Mouse (Mus musculus): Measurements from ENCODE around the gene Hoxb9.

Gene Hoxb9

DNA sequence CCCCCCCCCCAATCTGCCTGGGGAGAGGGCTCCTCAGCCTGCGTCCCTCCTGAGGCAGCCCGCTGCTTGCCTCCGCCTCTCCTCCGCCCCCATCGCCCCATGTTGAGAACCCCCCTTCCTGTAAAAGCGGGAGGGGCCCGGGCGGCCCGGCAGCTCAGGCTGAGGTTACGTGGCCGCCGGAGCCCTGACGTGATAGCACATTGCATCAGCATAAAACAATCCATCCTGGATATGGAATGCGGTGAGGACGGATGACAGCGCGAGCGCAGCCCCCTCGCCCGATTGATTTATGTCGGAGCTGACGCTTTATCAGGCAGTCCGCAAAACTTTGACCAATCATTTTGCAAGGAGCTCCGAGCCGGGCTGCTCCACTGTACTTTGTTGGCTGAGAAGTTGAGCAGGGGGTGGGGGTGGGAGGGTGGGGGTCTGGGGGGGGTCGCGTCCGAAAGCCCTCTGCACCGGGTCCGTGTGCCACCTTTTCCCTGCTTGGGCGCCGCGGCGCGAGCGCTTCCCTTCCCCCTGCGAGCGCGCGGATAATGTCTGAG, at the start of gene Hoxb9:
Hoxb9 (plus strand) TSS at position 462 of the 545 bp plus-strand sequence.
- DNase-seq: no peak

DNA sequence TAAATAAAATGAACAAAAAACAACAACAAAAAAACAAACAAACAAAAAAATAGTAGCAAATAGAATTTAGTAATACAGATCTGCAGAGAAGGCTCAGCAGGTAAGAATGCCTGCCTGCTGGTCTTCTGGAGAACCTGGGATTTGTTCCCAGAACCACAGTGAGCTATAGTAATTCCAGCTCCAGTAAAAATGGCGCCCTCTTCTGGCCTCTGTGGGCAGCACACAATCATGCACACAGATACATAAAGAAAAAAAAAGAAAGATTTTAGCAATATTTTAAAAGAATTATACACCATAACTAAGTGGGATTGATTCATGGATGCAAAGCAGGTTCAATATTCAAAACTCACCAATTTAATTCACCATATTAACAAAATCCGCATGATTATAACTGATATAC, 47.4 kb upstream of the Hoxb9 start:
- DNase-seq: no peak

DNA sequence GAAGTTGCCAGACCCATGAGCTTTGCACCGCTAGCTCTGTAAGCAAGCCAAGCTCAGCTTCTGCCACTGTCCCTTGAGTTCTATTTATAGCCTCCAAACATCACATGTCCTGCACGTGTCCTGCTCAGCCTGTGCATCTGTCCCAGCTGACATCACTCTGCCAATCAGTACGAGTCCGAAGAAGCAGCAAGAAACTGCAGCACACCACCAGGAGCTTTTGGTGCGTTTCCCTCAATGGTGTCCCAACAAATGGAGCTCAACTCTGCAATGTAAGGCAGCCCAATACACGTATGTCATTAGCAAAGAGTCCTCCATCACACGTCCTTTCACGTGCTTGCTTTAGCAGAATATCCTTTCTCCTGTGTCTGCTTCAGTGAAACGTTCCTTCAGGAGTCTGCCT, 43.6 kb upstream of the Hoxb9 start:
- no peak for DNase-seq

DNA sequence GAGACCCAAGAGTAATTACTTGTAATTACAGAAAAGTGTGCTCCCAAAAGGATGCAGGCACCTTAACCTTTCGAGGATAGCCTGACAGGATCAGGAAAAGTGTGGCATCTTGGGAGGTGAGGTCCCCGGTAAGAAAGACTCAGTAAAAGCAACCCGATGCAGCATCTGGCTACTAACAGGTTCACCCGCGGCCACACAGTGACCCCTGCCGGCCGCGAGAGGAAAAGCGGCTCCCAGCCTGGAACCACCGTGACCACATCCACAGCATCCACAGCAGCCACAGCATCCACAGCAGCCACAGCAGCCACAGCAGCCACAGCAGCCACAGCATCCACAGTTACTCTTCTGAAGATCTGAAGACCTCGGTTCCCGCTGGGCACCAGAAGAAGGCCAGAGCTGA, 36.4 kb upstream of the Hoxb9 start:
- DNase-seq: peak in 1 of 2 experiments; percentile 16

DNA sequence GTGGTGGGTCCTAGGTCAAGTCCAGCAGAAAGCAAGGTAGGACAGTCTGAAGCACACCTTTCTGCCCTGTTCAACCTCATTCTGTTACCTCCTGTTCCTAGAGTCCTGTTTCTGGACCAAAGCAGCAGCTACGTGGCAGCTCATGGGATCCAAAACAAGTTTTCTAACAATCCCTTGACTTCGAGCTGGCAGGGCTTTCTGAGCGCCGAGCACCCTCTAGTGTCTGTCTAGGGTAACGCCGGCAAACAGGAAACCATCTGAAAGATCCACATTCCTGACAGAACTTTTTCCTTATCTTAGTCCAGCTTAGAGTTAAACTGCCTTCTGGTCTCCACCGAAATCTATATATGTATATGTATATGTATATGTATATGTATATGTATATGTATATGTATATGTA, 31.0 kb upstream of the Hoxb9 start:
- DNase-seq: peak; percentile 12 to 20

DNA sequence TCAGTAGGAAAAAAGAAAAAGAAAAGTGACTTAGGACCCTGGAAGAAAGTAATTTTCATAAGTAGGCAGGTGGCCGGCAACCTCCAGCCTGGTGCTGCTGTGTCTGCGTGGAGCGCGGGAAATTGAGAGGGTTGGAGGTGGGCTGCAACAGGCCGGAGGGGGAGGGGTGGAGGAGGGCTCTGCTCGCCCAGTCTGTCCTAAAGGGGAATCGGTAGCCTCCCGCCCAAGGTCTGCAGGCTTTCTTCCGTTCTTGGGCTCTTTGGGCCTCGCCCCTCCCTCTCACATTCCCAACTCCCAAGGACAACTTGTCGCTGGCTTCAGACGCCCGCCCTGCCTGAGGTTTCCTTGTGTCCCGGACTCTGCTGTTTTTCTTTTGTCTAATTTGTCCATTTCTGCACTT, 20.4 kb upstream of the Hoxb9 start:
- DNase-seq: no peak

DNA sequence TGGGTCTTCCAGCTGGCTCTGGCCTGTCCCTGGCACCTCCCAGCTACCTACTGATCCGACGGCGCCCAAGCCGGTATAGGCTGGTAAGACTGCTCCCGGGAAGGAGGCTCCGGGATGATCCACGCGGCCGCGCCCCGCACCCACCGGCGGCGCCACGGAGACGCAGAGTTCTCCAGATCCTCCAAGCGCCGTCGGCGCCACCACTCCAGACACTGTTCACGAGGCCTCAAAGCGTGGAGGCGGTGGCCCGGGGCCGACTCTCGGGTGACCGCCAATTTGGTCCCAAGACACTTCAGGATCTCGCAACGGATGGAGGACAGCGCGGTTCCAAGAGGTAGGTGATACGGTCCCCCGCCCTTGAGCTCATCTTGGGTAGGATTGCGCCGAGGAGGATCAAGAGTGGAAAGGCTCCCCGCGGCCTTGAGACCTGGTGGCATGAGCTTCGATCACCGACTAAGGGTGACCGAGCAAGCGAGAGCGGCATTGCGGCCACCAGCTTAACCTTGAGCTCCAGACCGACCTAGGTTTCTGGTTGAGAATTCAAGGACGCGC, 19.7 kb upstream of the Hoxb9 start:
- DNase-seq: no peak

DNA sequence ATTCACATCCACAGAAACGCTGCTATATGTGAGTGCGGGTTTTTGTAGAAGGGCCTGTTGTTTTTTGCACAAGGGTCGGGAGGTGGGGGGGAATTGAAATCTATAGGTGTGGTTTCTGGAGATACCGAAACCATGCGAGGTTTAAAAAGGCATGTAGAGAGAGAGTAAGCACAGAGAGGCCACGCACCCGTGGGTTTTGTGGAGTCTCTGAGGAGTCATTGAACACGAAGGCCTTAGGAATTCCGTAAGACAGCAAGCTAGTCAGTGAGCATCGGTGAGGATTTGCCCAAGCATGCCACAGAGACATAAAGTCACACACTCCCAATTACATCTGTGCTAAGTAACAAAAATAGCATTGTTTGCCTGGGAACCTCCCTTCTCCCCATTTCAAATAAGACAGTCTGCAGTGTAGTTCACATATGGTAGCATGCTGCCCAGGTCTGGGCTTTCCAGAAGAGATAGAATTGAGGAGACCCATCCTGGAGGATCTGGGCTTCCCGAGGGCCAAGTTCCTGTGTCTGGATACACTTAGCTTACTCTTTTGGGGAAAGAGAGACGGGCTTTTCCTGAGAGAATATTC, 18.6 kb upstream of the Hoxb9 start:
- DNase-seq: no peak

DNA sequence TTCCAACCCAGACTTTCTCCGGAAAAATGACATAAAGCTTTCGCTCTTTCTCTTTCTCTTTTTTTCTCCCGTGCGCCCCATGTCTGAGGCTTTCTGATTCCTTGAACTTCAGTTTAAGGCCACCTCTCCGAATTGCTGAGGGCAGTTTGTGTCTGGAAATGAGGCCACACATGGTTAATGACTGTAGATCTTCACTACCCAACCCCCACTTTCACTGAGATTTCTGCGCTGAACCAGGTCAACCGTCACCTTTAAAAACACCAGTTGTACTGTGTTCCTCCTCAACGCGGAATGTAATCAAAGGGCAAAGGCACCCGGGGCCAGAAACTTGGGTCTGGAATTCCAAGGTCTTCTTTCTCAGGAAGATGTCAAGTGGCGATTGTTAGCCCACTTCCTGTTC, 17.0 kb upstream of the Hoxb9 start:
- no peak for DNase-seq

DNA sequence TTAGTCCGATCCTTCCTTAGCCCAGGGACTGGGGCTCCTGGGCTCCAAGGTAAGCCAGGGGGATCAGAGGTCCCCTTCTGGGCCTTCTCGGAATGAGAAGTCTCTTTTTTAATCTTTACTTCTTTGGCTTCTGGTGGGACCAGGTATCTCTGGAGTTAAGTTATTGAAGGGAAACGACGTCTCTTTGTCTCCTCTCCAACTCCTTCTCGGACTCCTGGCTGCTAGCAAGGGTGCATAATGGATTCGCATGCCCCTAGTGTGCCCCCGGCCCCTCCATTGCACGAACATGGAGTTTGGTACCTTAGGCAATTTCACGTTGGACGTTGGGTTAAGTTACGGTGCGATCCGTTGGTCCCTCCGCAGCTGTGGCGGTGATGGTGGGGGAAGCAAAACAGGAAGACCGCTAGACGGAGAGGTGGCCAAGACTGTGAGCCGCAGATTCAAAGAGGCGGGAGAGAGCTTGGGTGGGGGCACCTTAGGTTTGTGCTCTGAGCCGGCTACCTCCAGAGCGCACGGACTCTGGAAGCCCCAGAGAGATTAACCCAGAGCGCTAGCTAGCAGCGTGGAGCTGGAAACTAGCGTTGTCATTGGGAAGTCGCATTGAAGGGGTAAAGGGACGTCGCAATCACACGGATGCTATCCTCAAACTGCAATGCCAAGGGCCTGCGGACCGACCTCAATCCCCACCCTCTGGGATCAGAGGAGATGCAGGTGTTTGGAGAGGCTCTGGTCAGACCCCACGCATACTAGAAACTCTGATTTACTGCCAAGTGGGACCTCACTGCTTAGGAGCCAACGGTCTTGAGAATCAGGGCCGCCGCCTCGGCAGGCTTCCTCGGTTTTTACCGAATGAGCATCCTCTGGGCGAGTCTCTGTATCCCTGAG, 15.9 kb upstream of the Hoxb9 start:
- no peak for DNase-seq

DNA sequence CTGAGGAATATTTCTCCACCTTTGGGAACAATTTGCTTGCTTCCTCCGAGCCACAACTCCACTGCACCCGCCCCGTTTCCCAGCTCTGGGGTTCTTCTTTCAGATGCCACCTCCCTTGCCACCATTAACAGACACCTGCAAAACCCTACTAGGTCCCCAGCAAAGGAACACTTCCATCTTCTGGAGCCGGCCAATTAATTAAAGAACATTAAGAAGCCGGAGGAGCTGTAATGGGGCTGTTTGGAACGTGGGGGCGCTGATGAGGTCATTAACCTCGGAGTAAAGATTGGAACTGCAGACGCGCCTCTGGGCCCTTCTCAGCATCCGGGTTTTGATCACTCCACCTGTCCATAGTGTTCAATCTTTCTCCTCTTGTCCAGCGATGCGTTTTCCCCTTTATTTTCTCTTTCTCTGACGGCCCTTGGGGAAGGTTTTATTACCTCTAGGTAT, 15.2 kb upstream of the Hoxb9 start:
- no peak for DNase-seq

DNA sequence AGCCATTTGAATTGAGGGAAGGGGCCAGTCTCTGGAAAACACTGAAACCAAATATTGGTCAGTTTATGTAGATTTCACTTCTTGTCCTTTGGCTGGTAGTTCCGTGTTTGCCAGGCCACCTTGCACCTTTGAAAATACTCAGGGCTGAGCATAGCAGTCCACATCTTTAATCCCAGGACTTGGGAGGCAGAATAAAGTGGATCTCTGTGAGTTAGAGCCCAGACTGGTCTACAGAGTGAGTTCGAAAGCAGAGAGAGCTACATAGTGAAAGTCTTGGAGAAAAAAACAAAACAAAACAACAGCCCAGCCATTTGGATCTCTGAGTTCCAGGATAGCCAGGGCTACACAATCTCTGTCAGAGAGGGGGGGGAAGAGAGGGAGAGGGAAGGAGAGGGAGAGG, 14.1 kb upstream of the Hoxb9 start:
- no peak for DNase-seq

DNA sequence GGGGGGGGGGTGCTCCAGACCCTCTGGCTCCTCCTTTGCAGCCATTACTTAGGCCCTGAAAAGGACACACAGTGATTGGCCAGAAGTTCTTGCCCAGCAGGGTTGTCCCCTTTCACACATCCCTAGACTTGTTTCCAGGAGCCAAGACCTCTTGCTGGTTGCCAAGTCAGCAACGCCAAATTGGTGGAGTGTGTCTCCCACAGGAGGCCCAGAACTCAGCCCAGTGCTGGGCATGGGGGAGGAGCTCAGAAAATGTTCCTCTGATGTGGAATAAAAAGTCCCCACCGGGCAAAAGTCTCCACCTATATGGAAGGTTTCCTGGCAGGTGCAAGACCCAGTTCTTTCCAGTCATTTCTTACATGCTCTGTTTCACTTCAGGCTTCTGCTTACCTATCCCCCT, 12.2 kb upstream of the Hoxb9 start:
- DNase-seq: no peak

DNA sequence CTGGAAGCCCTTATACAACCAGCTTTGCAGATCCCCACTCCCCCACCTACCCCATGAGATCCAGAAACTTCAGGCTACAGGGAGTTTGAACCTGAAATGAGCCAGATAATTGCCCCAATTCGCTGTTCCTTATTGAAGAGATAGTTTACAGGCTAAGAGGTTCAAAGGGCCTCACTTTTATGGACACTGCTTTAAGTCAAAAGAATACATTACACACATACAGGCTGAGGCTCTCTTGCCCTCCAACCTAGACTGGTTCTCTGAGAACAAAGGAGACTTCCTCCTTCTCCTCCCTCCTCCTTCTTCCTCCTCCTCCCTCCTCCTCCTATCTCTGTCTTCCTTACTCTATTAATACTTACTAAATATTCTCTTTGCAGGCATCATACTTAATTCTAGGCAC, 11.7 kb upstream of the Hoxb9 start:
- DNase-seq: no peak

DNA sequence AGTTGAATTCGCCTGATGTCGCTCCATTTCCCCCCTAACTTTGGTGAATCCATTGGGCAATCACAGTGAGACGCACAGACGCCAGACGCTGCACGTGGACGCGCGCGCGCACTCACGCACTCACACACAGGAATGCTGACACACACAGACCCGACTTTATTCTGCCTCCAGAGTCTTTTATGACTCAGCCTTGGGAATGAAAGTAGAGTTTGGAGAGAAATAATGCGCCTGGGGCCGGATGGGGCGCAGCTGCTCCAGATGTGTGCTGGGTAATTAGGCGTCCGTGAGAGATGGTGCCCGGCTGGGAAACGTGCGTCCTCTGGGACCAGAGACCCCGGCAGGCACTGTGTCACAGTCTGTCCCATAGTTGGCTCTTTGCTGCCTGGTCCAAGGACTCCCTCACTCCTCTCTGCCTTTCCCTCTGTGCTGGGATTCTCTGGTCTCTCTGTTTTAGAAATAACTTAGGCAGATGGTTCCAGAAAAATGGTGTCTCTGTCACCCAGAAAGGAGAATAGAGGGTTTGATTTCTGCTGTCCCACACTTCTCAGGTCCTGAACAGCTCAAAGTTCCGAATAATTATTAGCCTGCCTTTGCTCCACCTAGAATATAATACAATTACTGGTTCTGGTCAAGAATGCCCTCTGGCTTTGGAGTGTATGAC, 10.8 kb upstream of the Hoxb9 start:
- DNase-seq: peak in 1 of 2 experiments; percentile 33

DNA sequence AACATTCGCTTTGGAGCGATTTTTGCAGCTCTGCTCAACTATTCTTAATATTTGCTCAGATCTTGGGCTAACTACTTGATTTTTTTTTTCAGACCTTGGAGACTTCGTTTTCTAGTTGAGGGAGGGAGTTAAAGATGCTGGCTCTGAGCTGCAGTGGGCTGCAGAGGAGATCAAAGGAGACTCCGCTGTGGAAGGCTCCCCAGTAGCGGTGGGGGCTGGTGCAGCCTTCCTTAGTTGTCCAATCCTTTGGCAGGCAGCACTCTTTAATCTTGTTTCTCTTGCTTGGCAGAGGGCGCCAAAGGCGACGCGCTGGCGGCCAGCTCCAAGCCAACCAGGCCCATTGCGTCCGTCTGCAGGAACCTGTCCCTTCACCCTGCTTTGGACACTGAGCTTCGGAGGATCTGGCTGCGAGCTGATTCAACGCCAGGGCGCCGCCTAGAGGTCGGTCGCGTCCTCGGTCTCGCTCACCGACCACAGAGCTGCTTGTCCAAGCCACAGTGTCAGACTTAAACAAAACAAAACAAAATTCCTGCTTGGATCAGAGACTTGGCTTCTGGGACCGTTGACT, 9.8 kb upstream of the Hoxb9 start:
- DNase-seq: peak; percentile 48 to 67

DNA sequence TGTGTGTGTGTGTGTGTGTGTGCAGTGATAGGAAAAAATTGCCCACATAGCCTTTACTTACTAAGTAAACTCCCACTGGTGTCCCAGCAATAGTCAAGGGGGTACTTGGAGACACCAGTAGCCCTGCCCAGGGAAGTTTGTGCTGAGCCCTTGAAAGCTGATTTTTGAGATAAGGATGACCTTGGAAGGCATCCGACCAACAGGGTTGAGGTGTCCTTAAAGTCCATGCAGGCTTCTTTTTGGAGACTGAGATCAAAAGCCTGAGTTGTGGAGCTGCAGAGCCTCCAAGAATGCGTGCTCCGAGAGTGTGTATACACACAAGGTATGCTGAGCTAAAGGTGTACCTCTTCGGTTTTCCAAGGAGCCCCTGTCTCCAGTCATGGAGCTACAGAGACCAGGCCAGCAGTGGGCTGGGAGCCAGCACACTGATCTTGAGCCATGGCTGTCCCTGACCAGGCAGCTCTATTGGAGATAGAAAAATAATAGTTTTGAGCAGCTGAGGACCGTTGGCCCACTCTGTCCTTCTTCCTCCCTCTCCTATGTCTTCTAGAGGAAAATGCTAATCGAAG, 8.9 kb upstream of the Hoxb9 start:
- no peak for DNase-seq

DNA sequence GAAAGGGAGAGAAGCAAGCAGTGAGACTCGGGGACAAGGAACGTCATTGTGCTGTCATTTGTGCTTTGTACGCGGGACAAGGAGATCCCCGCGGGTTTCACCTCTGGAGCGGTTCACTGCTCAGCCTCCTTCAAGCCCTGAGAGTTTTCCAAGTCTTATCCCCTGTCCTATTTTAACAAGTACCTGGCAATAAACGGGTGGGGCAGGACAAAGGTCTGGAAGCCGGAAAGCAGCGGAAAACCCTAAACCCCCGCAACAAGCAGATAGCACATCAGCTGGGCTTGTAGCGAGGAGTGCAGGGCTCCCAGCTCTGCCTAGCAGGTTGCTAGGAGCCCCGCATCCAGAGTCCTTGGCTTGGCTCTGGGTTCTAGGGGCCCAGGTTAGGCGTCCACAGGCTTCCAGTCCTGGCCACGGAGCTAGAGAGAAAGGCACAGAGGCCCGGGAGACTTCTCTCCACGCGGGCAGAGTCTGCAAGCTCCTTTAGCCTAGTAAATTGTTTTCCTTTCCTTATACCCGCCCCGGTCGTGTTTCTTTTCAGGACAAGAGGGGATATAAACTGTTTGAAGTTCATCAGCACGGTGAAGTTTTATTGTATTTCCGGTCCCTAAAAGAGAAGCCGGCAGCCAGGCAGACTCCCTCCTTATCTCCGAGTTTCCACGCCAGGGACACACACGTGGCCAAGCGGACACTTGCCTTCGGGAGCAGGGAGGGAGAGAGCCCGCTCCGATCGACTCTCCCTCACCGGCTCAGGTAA, 7.4 kb upstream of the Hoxb9 start:
- no peak for DNase-seq

DNA sequence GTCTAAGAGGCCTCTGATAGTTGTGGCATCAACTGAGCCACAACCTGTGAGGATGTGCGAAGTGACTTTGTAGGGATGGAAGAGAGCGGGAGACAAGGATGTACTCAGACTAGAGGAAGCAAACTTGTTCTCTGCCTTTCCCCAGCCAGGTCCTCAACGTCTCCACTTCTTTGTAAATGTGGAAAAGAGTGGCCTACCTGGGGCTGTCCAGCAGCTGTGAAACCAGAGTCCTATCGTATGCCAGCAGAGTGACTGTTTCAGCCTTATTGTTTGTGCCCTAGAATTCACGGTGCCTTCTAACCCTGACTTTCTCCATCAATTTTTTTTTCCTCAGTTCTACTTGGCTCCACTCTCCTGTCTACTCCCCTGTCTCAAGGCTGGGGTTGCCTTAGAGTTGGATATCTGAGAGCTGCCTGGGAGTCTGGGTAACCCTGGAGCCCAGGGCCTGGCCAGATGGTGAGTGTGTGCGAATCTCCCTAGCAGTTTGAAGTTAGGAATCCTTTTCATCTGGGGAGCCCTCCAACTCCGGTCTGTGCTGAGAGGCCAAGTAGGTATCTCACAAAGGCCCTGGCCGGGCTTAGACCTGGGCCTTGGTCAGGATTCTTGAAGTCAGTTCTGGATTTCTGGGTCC, 6.8 kb upstream of the Hoxb9 start:
- no peak for DNase-seq

DNA sequence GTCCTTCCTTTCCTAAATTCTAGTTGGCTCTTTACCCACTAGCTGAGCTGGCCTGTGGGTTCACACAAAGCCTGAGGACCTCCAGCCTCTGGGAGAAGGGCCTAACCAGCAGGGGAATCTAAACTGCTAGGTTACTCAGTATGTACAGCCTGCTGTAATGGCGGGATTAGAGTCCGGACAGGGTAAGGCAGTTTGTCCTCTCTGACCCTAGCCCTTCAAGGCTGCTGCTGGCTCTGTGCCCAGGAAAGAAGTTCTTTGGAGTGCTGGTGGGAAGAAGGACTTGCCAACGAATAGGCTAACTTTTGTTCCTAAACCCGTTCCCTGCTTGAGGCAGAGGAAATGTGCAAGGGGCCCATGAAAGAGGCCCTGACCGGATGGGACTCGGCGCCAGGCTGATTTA, 5.3 kb upstream of the Hoxb9 start:
- DNase-seq: no peak

All from lung, adult 18-20 months (tissue).